Mouse (Mus musculus) myocyte (in vitro differentiated cells): ENCODE data around the gene Ppil2.

Experiments
- E2F4 ChIP-seq: IDR thresholded peaks from one replicate; pipeline ENCODE4 v1.6.1; 2011; ENCODE audit warnings: mild to moderate bottlenecking, control low read depth, moderate library complexity; ENCODE audit not compliant: insufficient read depth
- MAX ChIP-seq: IDR thresholded peaks from one replicate; pipeline ENCODE4 v1.6.1; 2011; ENCODE audit warnings: low read depth, mild to moderate bottlenecking, control low read depth
- MYOG ChIP-seq, 3 experiments: IDR thresholded peaks; one replicate each; pipeline ENCODE4 v1.6.1; 2011; ENCODE audit warnings: control low read depth in 2 of 3, low read depth in 2 of 3, mild to moderate bottlenecking in 2 of 3; ENCODE audit not compliant: insufficient read length in 2 of 3, control insufficient read depth in 1 of 3, insufficient read depth in 1 of 3
- POLR2A ChIP-seq: IDR thresholded peaks from one replicate; pipeline ENCODE4 v1.6.1; 2011; ENCODE audit warnings: low read depth, mild to moderate bottlenecking, control low read depth, moderate library complexity; ENCODE audit not compliant: insufficient read length
- POLR2AphosphoS2 ChIP-seq: IDR thresholded peaks from one replicate; pipeline ENCODE4 v1.6.1; 2011; ENCODE audit warnings: low read depth, control low read depth; ENCODE audit not compliant: insufficient read length
- TCF12 ChIP-seq: IDR thresholded peaks from one replicate; pipeline ENCODE4 v1.6.1; 2011; ENCODE audit warnings: mild to moderate bottlenecking, control low read depth; ENCODE audit not compliant: poor library complexity, insufficient read depth, severe bottlenecking
- USF1 ChIP-seq: IDR thresholded peaks from one replicate; pipeline ENCODE4 v1.6.1; 2011; ENCODE audit warnings: low read depth, mild to moderate bottlenecking, control low read depth, moderate library complexity

DNA sequence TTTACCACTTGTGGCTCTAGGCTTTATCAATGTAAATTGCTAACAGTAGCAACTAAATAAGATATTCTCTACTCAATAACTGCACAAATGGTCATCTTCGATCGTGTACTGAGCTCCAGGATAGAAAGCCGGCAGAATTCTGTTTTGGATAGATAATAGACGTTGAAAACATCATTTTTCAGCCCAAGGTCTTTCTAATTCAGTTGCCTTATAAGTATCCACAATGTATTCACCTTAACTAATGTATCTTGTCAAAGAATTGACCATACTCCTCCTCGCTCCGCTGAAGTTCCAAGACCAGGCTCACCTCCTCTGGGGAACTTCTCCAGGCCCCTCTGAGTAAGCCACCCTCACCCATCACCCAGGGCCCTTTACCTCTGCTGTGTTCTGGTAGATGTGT is 40.3 kb downstream of the Ppil2 start:
- TF ChIP-seq POLR2A = no peak
- no peak for TF ChIP-seq POLR2AphosphoS2
- no peak for TF ChIP-seq USF1
- TF ChIP-seq TCF12 = no peak
- no peak for TF ChIP-seq MAX
- TF ChIP-seq E2F4 = no peak
- no peak for TF ChIP-seq MYOG (IDR thresholded peaks at IDR 0.05; ENCODE audit: control insufficient read depth in 1 of 3, insufficient read depth in 1 of 3, insufficient read length in 2 of 3, low read depth in 2 of 3)
